Comparison of ENCODE assay signal across 15 mouse cellular contexts in the genomic region with DNA sequence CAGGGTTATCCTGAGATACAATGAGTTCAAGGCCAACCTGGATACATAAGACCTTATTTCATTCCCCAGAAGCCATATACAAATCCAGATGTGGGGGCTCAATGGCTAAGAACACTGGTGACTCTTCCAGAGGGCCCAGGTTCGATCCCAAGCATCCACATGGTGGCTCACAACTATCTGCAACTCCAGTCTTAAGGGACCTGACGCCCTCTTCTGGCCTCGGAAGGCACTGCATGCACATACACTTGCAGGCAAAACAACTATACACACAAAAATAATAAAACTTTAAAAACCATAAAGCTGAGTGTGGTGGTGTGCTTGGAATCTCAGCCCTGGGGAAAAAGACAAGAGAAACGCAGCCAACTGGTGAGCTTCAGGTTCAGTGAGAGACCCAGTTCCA. TPM values are rescaled to one million over a fixed set of nuclear protein-coding genes. Genes with fewer than 3 reads are reported as not detected.
DNase-seq lines count a peak whose midpoint lies in the region; ATAC-seq and TF ChIP-seq lines count a peak whose summit lies in the region.
"Had no signal": no experiment of that assay in that cellular context is flagged by ENCODE, and none has a peak within 500 bp of the region (broad histone marks: within the 10 kb centered on the region; RNA-seq: fewer than 3 reads in every experiment).

No protein-coding gene starts in this region.

- no peaks in the 10 kb centered on the region for H3K27me3 ChIP-seq in intestine, embryonic 14.5 days (replicated peaks; ENCODE audit: control insufficient read depth, insufficient read depth, low read length)
- no peaks in the 10 kb centered on the region for H3K27me3 ChIP-seq in intestine, embryonic 16.5 days (replicated peaks; ENCODE audit: control insufficient read depth, insufficient read depth, low read length)
- H3K27me3 ChIP-seq in midbrain, postnatal 0 days (ENCODE audit: insufficient read depth, low read length), result no peaks in the 10 kb centered on the region
- H3K27me3 ChIP-seq in midbrain, embryonic 10.5 days (ENCODE audit: low read depth, poor library complexity, severe bottlenecking), result no peaks in the 10 kb centered on the region
- no peaks in the 10 kb centered on the region for H3K27me3 ChIP-seq in Patski
- H3K27me3 ChIP-seq: heart, embryonic 13.5 days; hindbrain, embryonic 12.5 days; kidney, embryonic 15.5 days had no signal

- no peak overlapping the region for H3K4me3 ChIP-seq in intestine, embryonic 14.5 days (ENCODE audit: low read depth, low read length)
- H3K4me3 ChIP-seq in intestine, embryonic 16.5 days (ENCODE audit: low read length), result no peak overlapping the region
- H3K4me3 ChIP-seq in midbrain, postnatal 0 days (ENCODE audit: low read depth, low read length), result no peak overlapping the region
- no peak overlapping the region for H3K4me3 ChIP-seq in midbrain, embryonic 10.5 days
- H3K4me3 ChIP-seq: forebrain, embryonic 10.5 days; heart, embryonic 13.5 days; hindbrain, embryonic 12.5 days; kidney, embryonic 15.5 days had no signal

- CTCF ChIA-PET in Patski (lab: Charles Lee), result interaction anchor here (0.9 kb wide), 1 partner anchor 20 kb away, joined by 3 read pairs; no protein-coding TSS in a partner anchor

- no peak for ATAC-seq in intestine, embryonic 14.5 days (replicated peaks; ENCODE audit: low FRiP score, low TSS enrichment, low read depth)
- no peak for ATAC-seq in intestine, embryonic 16.5 days
- no peak for ATAC-seq in midbrain, postnatal 0 days (ENCODE audit: low FRiP score)
- ATAC-seq in Patski, result no peak
- ATAC-seq: activated CD4-positive, CD25-positive, alpha-beta regulatory T cell, adult 4 months had no signal

- H3K4me2 ChIP-seq in intestine, embryonic 14.5 days (ENCODE audit: low read length), result no peak overlapping the region
- H3K4me2 ChIP-seq in intestine, embryonic 16.5 days (ENCODE audit: low read depth, low read length), result no peak overlapping the region
- no peak overlapping the region for H3K4me2 ChIP-seq in midbrain, postnatal 0 days (ENCODE audit: low read depth, low read length, poor library complexity, severe bottlenecking)
- H3K4me2 ChIP-seq: heart, embryonic 13.5 days; hindbrain, embryonic 12.5 days; kidney, embryonic 15.5 days had no signal

- POLR2A ChIA-PET in Patski (lab: Charles Lee), result no interaction called here

- H3K36me3 ChIP-seq in intestine, embryonic 14.5 days (ENCODE audit: control insufficient read depth, insufficient read depth, low read length), result no peaks in the 10 kb centered on the region
- no peaks in the 10 kb centered on the region for H3K36me3 ChIP-seq in intestine, embryonic 16.5 days (ENCODE audit: control insufficient read depth, insufficient read depth, low read length)
- H3K36me3 ChIP-seq in midbrain, postnatal 0 days (ENCODE audit: insufficient read depth, low read length), result no peaks in the 10 kb centered on the region
- H3K36me3 ChIP-seq in midbrain, embryonic 10.5 days, result no peaks in the 10 kb centered on the region
- H3K36me3 ChIP-seq: forebrain, embryonic 10.5 days; hindbrain, embryonic 12.5 days had no signal

- peak; percentile 29 for TF ChIP-seq CTCF in midbrain, postnatal 0 days (IDR thresholded peaks at IDR 0.05)
- peak; percentile 61 for TF ChIP-seq CTCF in Patski (IDR thresholded peaks at IDR 0.05)

- in situ Hi-C loops in Patski (cut with MboI; ENCODE audit: low pct_unique_long_range_greater_than_20kb), result no loop called here

- DNase-seq in intestine, embryonic 14.5 days (ENCODE audit: low spot score), result peak; percentile 13
- DNase-seq in midbrain, postnatal 0 days (ENCODE audit: low spot score), result no peak
- DNase-seq in midbrain, embryonic 10.5 days (ENCODE audit: low spot score), result no peak
- no peak for DNase-seq in Patski (ENCODE audit: low read depth, low spot score)
- peak; percentile 52 for DNase-seq in testis, postnatal 10 days (ENCODE audit: low spot score)
- no peak for DNase-seq in embryo, embryonic 10.5 days (ENCODE audit: low spot score)
- DNase-seq: cerebellum, adult 9-10 months; layer of hippocampus, adult 9-11 months; thymus, adult 2 months had no signal

- H3K9me3 ChIP-seq in intestine, embryonic 14.5 days (ENCODE audit: control insufficient read depth, low read length), result no peaks in the 10 kb centered on the region
- no peaks in the 10 kb centered on the region for H3K9me3 ChIP-seq in intestine, embryonic 16.5 days (ENCODE audit: control insufficient read depth, low read length)
- H3K9me3 ChIP-seq in midbrain, postnatal 0 days (ENCODE audit: low read length), result no peaks in the 10 kb centered on the region
- H3K9me3 ChIP-seq in midbrain, embryonic 10.5 days (replicated peaks), result 0 out of 2 replicates have a peak, but pooled peaks cover 3% of the 10 kb centered on the region
- H3K9me3 ChIP-seq: hindbrain, embryonic 12.5 days; kidney, embryonic 15.5 days had no signal

- WGBS in intestine, embryonic 14.5 days, result 83% methylated on average over 4 of the region's 4 CpGs
- 83% methylated on average over 4 of the region's 4 CpGs for WGBS in intestine, embryonic 16.5 days
- WGBS in midbrain, postnatal 0 days, result 82% methylated on average over 4 of the region's 4 CpGs
- 85% methylated on average over 4 of the region's 4 CpGs for WGBS in midbrain, embryonic 10.5 days

- H3K9ac ChIP-seq in intestine, embryonic 14.5 days (ENCODE audit: low read length), result no peak overlapping the region
- no peak overlapping the region for H3K9ac ChIP-seq in intestine, embryonic 16.5 days (ENCODE audit: low read depth, low read length)
- H3K9ac ChIP-seq in midbrain, postnatal 0 days (replicated peaks; ENCODE audit: low read length, poor library complexity, severe bottlenecking), result no peak overlapping the region
- H3K9ac ChIP-seq: heart, embryonic 13.5 days; hindbrain, embryonic 12.5 days; kidney, embryonic 15.5 days had no signal

- H3K4me1 ChIP-seq in intestine, embryonic 14.5 days (replicated peaks; ENCODE audit: control insufficient read depth, insufficient read depth, low read length), result no peaks in the 10 kb centered on the region
- no peaks in the 10 kb centered on the region for H3K4me1 ChIP-seq in intestine, embryonic 16.5 days (ENCODE audit: control insufficient read depth, insufficient read depth, low read length)
- no peaks in the 10 kb centered on the region for H3K4me1 ChIP-seq in midbrain, postnatal 0 days (ENCODE audit: insufficient read depth, low read length)
- no peaks in the 10 kb centered on the region for H3K4me1 ChIP-seq in midbrain, embryonic 10.5 days
- H3K4me1 ChIP-seq: forebrain, embryonic 10.5 days; heart, embryonic 13.5 days; hindbrain, embryonic 12.5 days; kidney, embryonic 15.5 days had no signal

- H3K27ac ChIP-seq in intestine, embryonic 14.5 days (ENCODE audit: low read depth), result no peak overlapping the region
- no peak overlapping the region for H3K27ac ChIP-seq in intestine, embryonic 16.5 days (ENCODE audit: low read length)
- H3K27ac ChIP-seq in midbrain, postnatal 0 days (ENCODE audit: low read depth, low read length), result no peak overlapping the region
- no peak overlapping the region for H3K27ac ChIP-seq in midbrain, embryonic 10.5 days (replicated peaks)
- H3K27ac ChIP-seq: forebrain, embryonic 10.5 days; heart, embryonic 13.5 days; hindbrain, embryonic 12.5 days; kidney, embryonic 15.5 days had no signal

RNA-seq across cellular contexts. Expression of a gene that starts 24.0 kb away (rescaled TPM):
- polyA plus RNA-seq in intestine, embryonic 14.5 days (2014; fragmentation: Nextera tagmentation; extraction: Ambion mirVana), result 7.0 and 7.2 TPM in 2 replicates
- 7.8 and 8.8 TPM in 2 replicates for polyA plus RNA-seq in intestine, embryonic 16.5 days (2015; fragmentation: Nextera tagmentation; extraction: Ambion mirVana)
- total RNA-seq in midbrain, postnatal 0 days (2014; rRNA removed), result 2.3 and 14.3 TPM in 2 replicates
- 1.9 and 2.5 TPM in 2 replicates for polyA plus RNA-seq in midbrain, postnatal 0 days (2015; fragmentation: Nextera tagmentation; extraction: Ambion mirVana)
- polyA plus RNA-seq in midbrain, embryonic 10.5 days (2016; fragmentation: Nextera tagmentation; extraction: Ambion mirVana), result 2.9 and 3.3 TPM in 2 replicates
- 2.7 TPM for polyA plus RNA-seq in Patski (2021)

RNA-seq across cellular contexts. Expression of a gene that starts 59.5 kb away (rescaled TPM):
- polyA plus RNA-seq in intestine, embryonic 14.5 days (2014; fragmentation: Nextera tagmentation; extraction: Ambion mirVana), result 2.4 and 2.7 TPM in 2 replicates
- polyA plus RNA-seq in intestine, embryonic 16.5 days (2015; fragmentation: Nextera tagmentation; extraction: Ambion mirVana), result 1.9 and 2.1 TPM in 2 replicates
- total RNA-seq in midbrain, postnatal 0 days (2014; rRNA removed), result 7.6 and 8.5 TPM in 2 replicates
- 2.6 and 2.9 TPM in 2 replicates for polyA plus RNA-seq in midbrain, postnatal 0 days (2015; fragmentation: Nextera tagmentation; extraction: Ambion mirVana)
- 0.17 and 0.40 TPM in 2 replicates for polyA plus RNA-seq in midbrain, embryonic 10.5 days (2016; fragmentation: Nextera tagmentation; extraction: Ambion mirVana)
- polyA plus RNA-seq in Patski (2021), result 2.2 TPM

Comparison
In these comparisons a context has a peak if more than half of its experiments do, and no peak if none do; other contexts are left out.
1. DNase-seq: peak in intestine, embryonic 14.5 days (single experiment) and testis, postnatal 10 days (single experiment); none in midbrain, postnatal 0 days (single experiment), midbrain, embryonic 10.5 days (single experiment), Patski (single experiment) and embryo, embryonic 10.5 days (single experiment).